Mouse (Mus musculus): ENCODE measurements around the gene Olfm2.

- TF ChIP-seq TAL1 (IDR thresholded peaks at IDR 0.05; ENCODE audit: low read length) (no peak), GATA1 (IDR thresholded peaks at IDR 0.05; ENCODE audit: low read length) (no peak)
Measured at GRCm38 (mm10) chr9:20644360-20645081, 101.6 kb downstream of the Olfm2 start, which contains the start of gene Fbxl12.

Measured in erythroblast, embryonic 14.5 days (primary cell).